8 mouse cellular contexts compared by ENCODE assay signal in genomic region chr17:28386150-28386905, GRCm38 (mm10). TPM values are rescaled to one million over a fixed set of nuclear protein-coding genes. Genes with fewer than 3 reads are reported as not detected.
A peak's percentile ranks its signal among the peaks of the same experiment; 100 is the strongest.
DNase-seq lines count a peak whose midpoint lies in the region; ATAC-seq and TF ChIP-seq lines count a peak whose summit lies in the region.

No protein-coding gene starts in this region.

- H3K9ac ChIP-seq in intestine, postnatal 0 days (ENCODE audit: low read depth, low read length), result no peak overlapping the region
- peak overlapping the region; percentile 41; the same call in 1 of the 2 replicates for H3K9ac ChIP-seq in midbrain, embryonic 13.5 days (replicated peaks)

- no peak overlapping the region for H3K4me3 ChIP-seq in intestine, postnatal 0 days (ENCODE audit: low read depth, low read length)
- 0 out of 2 replicates have a peak overlapping the region, but pooled peaks have one; percentile 16 for H3K4me3 ChIP-seq in midbrain, embryonic 13.5 days (replicated peaks)

- peak; percentile 95 for TF ChIP-seq CTCF in intestine, postnatal 0 days (IDR thresholded peaks at IDR 0.05; ENCODE audit: low read depth)

- peaks cover 10% of the 10 kb centered on the region; the same call in 1 of the 2 replicates for H3K27me3 ChIP-seq in intestine, postnatal 0 days (replicated peaks; ENCODE audit: control insufficient read depth, insufficient read depth, low read length)
- peaks cover 23% of the 10 kb centered on the region for H3K27me3 ChIP-seq in midbrain, embryonic 13.5 days

- peak overlapping the region; percentile 39; the same call in 1 of the 2 replicates for H3K4me2 ChIP-seq in intestine, postnatal 0 days (replicated peaks; ENCODE audit: low read depth)
- H3K4me2 ChIP-seq in midbrain, embryonic 13.5 days (replicated peaks), result peak overlapping the region; percentile 47

- no peak for ATAC-seq in intestine, postnatal 0 days
- peak; percentile 56 for ATAC-seq in midbrain, embryonic 13.5 days

- H3K36me3 ChIP-seq in intestine, postnatal 0 days (ENCODE audit: control insufficient read depth, insufficient read depth), result no peaks in the 10 kb centered on the region
- H3K36me3 ChIP-seq in midbrain, embryonic 13.5 days, result no peaks in the 10 kb centered on the region

- no peak overlapping the region for H3K27ac ChIP-seq in intestine, postnatal 0 days (ENCODE audit: low read depth, low read length)
- H3K27ac ChIP-seq in midbrain, embryonic 13.5 days, result no peak overlapping the region

- intact Hi-C loops in left cerebral cortex, postnatal 4 days (cut with DNase I), result loop anchor here (5.0 kb wide), 1 partner anchor 141 kb away; no protein-coding TSS in a partner anchor

- no peaks in the 10 kb centered on the region for H3K4me1 ChIP-seq in intestine, postnatal 0 days (replicated peaks; ENCODE audit: control insufficient read depth, insufficient read depth, low read length)
- H3K4me1 ChIP-seq in midbrain, embryonic 13.5 days (replicated peaks), result peaks cover 4% of the 10 kb centered on the region

- no peaks in the 10 kb centered on the region for H3K9me3 ChIP-seq in intestine, postnatal 0 days (ENCODE audit: control insufficient read depth)
- H3K9me3 ChIP-seq in midbrain, embryonic 13.5 days, result no peaks in the 10 kb centered on the region

- WGBS in intestine, postnatal 0 days, result 9% methylated on average over 23 of the region's 23 CpGs
- WGBS in midbrain, embryonic 13.5 days, result 6% methylated on average over 23 of the region's 23 CpGs

- peak; percentile 87 to 93 for DNase-seq in adrenal gland, adult (ENCODE audit: inconsistent age in 2 of 2, low spot score in 1 of 2)
- peak; percentile 85 for DNase-seq in embryo, embryonic 11 days
- DNase-seq in gastrocnemius, postnatal 4 days (ENCODE audit: low spot score in 2 of 2), result peak; percentile 67 to 76
- peak; percentile 86 for DNase-seq in left cerebral cortex, postnatal 4 days
- DNase-seq in spleen, adult 12 weeks (ENCODE audit: low spot score), result peak; percentile 50
- DNase-seq in adipocyte (ENCODE audit: low spot score), result no peak

RNA-seq across cellular contexts. Expression of gene Tulp1, which starts 21.3 kb away (rescaled TPM):
- under 1 TPM; 0.47 to 0.57 TPM for total RNA-seq in gastrocnemius, postnatal 4 days (2021)
- 1.2 and 1.4 TPM in 2 replicates for polyA plus RNA-seq in intestine, postnatal 0 days (2015; fragmentation: Nextera tagmentation; extraction: Ambion mirVana)
- total RNA-seq in left cerebral cortex, postnatal 4 days (2021), result under 1 TPM; 0.58 to 0.92 TPM
- 1.7 and 2.6 TPM in 2 replicates for polyA plus RNA-seq in midbrain, embryonic 13.5 days (2015; fragmentation: Nextera tagmentation; extraction: Ambion mirVana)

RNA-seq across cellular contexts. Expression of gene Tead3, which starts 35.7 kb away (rescaled TPM):
- 10 to 100 TPM; 24.3 to 24.6 TPM for total RNA-seq in gastrocnemius, postnatal 4 days (2021)
- polyA plus RNA-seq in intestine, postnatal 0 days (2015; fragmentation: Nextera tagmentation; extraction: Ambion mirVana), result 5.8 and 6.2 TPM in 2 replicates
- 1 to 10 TPM; 5.8 to 6.3 TPM for total RNA-seq in left cerebral cortex, postnatal 4 days (2021)
- 1.9 and 2.9 TPM in 2 replicates for polyA plus RNA-seq in midbrain, embryonic 13.5 days (2015; fragmentation: Nextera tagmentation; extraction: Ambion mirVana)

RNA-seq across cellular contexts. Expression of gene Rpl10a, which starts 58.1 kb away (rescaled TPM):
- total RNA-seq in gastrocnemius, postnatal 4 days (2021), result 100 to 1,000 TPM; 919 to 955 TPM
- 383 and 417 TPM in 2 replicates for polyA plus RNA-seq in intestine, postnatal 0 days (2015; fragmentation: Nextera tagmentation; extraction: Ambion mirVana)
- 100 to 1,000 TPM; 646 to 664 TPM for total RNA-seq in left cerebral cortex, postnatal 4 days (2021)
- polyA plus RNA-seq in midbrain, embryonic 13.5 days (2015; fragmentation: Nextera tagmentation; extraction: Ambion mirVana), result 382 and 387 TPM in 2 replicates
